15 mouse cellular contexts compared by ENCODE assay signal in the genomic region with DNA sequence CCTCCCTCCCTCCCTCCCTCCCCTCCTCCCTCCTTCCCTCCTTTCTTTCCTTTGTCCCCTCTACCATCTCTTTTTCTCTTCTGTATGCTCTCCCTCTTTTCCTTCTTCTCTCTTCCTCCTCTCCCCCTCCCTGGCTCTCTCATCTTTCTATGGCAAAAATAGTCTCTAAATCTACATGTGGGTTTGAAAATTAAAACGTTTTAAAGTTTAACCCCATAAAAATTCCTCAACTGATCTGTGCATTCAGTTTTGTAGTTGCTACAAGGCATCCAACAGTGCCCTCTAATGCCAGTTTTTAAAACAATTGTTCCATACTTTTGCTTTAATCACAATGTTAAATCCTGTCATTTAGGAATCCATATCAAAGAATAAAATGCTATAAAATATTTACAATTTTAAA.
DNase-seq lines count a peak whose midpoint lies in the region; ATAC-seq lines count a peak whose summit lies in the region.
"Had no signal": no experiment of that assay in that cellular context is flagged by ENCODE, and none has a peak within 500 bp of the region (broad histone marks: within the 10 kb centered on the region; RNA-seq: fewer than 3 reads in every experiment).

No protein-coding gene starts in this region.

- no peak overlapping the region for H3K9ac ChIP-seq in forebrain, embryonic 15.5 days (replicated peaks)
- no peak overlapping the region for H3K9ac ChIP-seq in forebrain, embryonic 11.5 days (ENCODE audit: low read length)
- H3K9ac ChIP-seq: embryonic facial prominence, embryonic 13.5 days; heart, embryonic 12.5 days; hindbrain, embryonic 12.5 days had no signal

- 15% methylated on average over 1 of the region's 1 CpGs for WGBS in forebrain, embryonic 15.5 days
- 17% methylated on average over 1 of the region's 1 CpGs for WGBS in forebrain, embryonic 11.5 days

- no peak overlapping the region for H3K4me3 ChIP-seq in forebrain, embryonic 15.5 days
- H3K4me3 ChIP-seq in forebrain, embryonic 11.5 days (ENCODE audit: low read depth, low read length), result no peak overlapping the region
- H3K4me3 ChIP-seq: embryonic facial prominence, embryonic 13.5 days; heart, embryonic 12.5 days; hindbrain, embryonic 12.5 days had no signal

- H3K27ac ChIP-seq in forebrain, embryonic 15.5 days (replicated peaks), result peak overlapping the region; percentile 64
- H3K27ac ChIP-seq in forebrain, embryonic 11.5 days (ENCODE audit: low read depth, low read length), result no peak overlapping the region
- H3K27ac ChIP-seq: embryonic facial prominence, embryonic 13.5 days; hindbrain, embryonic 12.5 days had no signal

- no peaks in the 10 kb centered on the region for H3K27me3 ChIP-seq in forebrain, embryonic 15.5 days
- H3K27me3 ChIP-seq in forebrain, embryonic 11.5 days (ENCODE audit: control insufficient read depth, insufficient read depth, low read length), result no peaks in the 10 kb centered on the region
- H3K27me3 ChIP-seq: heart, embryonic 12.5 days; hindbrain, embryonic 12.5 days had no signal

- ATAC-seq in forebrain, embryonic 15.5 days (replicated peaks), result 0 out of 2 replicates have a peak, but pooled peaks have one; percentile 51
- ATAC-seq in forebrain, embryonic 11.5 days (replicated peaks; ENCODE audit: low FRiP score), result no peak
- ATAC-seq in megakaryocyte, adult 5-6 weeks (ENCODE audit: poor library complexity, severe bottlenecking), result no peak

- H3K4me2 ChIP-seq in forebrain, embryonic 15.5 days (replicated peaks), result no peak overlapping the region
- H3K4me2 ChIP-seq in forebrain, embryonic 11.5 days (ENCODE audit: low read depth, low read length, severe bottlenecking), result no peak overlapping the region
- H3K4me2 ChIP-seq: embryonic facial prominence, embryonic 13.5 days; heart, embryonic 12.5 days; hindbrain, embryonic 12.5 days had no signal

- no peaks in the 10 kb centered on the region for H3K36me3 ChIP-seq in forebrain, embryonic 15.5 days
- no peaks in the 10 kb centered on the region for H3K36me3 ChIP-seq in forebrain, embryonic 11.5 days (ENCODE audit: control insufficient read depth, insufficient read depth, low read length)
- H3K36me3 ChIP-seq: embryonic facial prominence, embryonic 13.5 days; heart, embryonic 12.5 days; hindbrain, embryonic 12.5 days had no signal

- H3K9me3 ChIP-seq in forebrain, embryonic 15.5 days, result no peaks in the 10 kb centered on the region
- no peaks in the 10 kb centered on the region for H3K9me3 ChIP-seq in forebrain, embryonic 11.5 days (ENCODE audit: control insufficient read depth, low read length)
- H3K9me3 ChIP-seq: embryonic facial prominence, embryonic 13.5 days; heart, embryonic 12.5 days; hindbrain, embryonic 12.5 days had no signal

- no peak for DNase-seq in forebrain, embryonic 11.5 days (ENCODE audit: low spot score)
- DNase-seq in layer of hippocampus, adult 9-10 months (ENCODE audit: low spot score), result peak; percentile 30
- DNase-seq in layer of hippocampus, postnatal 36 days, result no peak
- DNase-seq in right cerebral cortex, adult 18-20 months, result peak; percentile 12
- DNase-seq in right cerebral cortex, postnatal 25 days, result no peak
- DNase-seq in cerebellum, adult 8-10 months, result no peak
- DNase-seq: adrenal gland, postnatal 10 days; kidney, postnatal 25 days; liver; lung, postnatal 10 days had no signal

- H3K4me1 ChIP-seq in forebrain, embryonic 15.5 days, result no peaks in the 10 kb centered on the region
- no peaks in the 10 kb centered on the region for H3K4me1 ChIP-seq in forebrain, embryonic 11.5 days (replicated peaks; ENCODE audit: control insufficient read depth, insufficient read depth, low read length)
- H3K4me1 ChIP-seq: embryonic facial prominence, embryonic 13.5 days; heart, embryonic 12.5 days; hindbrain, embryonic 12.5 days had no signal

Comparison
In these comparisons a context has a peak if more than half of its experiments do, and no peak if none do; other contexts are left out.
1. DNase-seq: peak in layer of hippocampus, adult 9-10 months (single experiment) and right cerebral cortex, adult 18-20 months (single experiment); none in forebrain, embryonic 11.5 days (single experiment), layer of hippocampus, postnatal 36 days (0 of 2), right cerebral cortex, postnatal 25 days (single experiment) and cerebellum, adult 8-10 months (single experiment).